Mouse (Mus musculus) midbrain, embryonic 10.5 days (tissue): ENCODE measurements around the gene A26c2. TPM values are rescaled to one million over a fixed set of nuclear protein-coding genes. Genes with fewer than 3 reads are reported as not detected.

ENCODE experiments used
- DNase-seq: peaks from one replicate; pipeline ENCODE4 v3.0.0-alpha.2; 2017; ENCODE audit warnings: low spot score
- H3K27ac ChIP-seq: fragments of 300-500 bp; sonication (generic); replicated peaks from 2 replicates; pipeline ENCODE4 v1.5.1; 2016; ENCODE audit warnings: mild to moderate bottlenecking
- H3K27me3 ChIP-seq: fragments of 300-500 bp; sonication (generic); 2 replicates; pipeline ENCODE4 v1.6.1; 2016; ENCODE audit warnings: low read depth, mild to moderate bottlenecking; ENCODE audit not compliant: poor library complexity, severe bottlenecking
- H3K36me3 ChIP-seq: fragments of 300-500 bp; sonication (generic); 2 replicates; pipeline ENCODE4 v1.6.1; 2016; ENCODE audit warnings: mild to moderate bottlenecking, moderate library complexity
- H3K4me1 ChIP-seq: fragments of 300-500 bp; sonication (generic); 2 replicates; pipeline ENCODE4 v1.6.1; 2016
- H3K4me3 ChIP-seq: fragments of 300-500 bp; sonication (generic); 2 replicates; pipeline ENCODE4 v1.5.1; 2016; ENCODE audit warnings: mild to moderate bottlenecking, moderate library complexity
- H3K9me3 ChIP-seq: fragments of 300-500 bp; sonication (generic); replicated peaks from 2 replicates; pipeline ENCODE4 v1.6.1; 2016; ENCODE audit warnings: mild to moderate bottlenecking
- WGBS: fragments of 180-500 bp; shearing (Covaris S2); methylation state at CpG from one replicate; pipeline ENCODE4 v1.1.7; 2016; 5-methylcytosine and 5-hydroxymethylcytosine counted together
- polyA plus RNA-seq: library from polyadenylated mRNA; unstranded; fragments of >200 nt; fragmentation: Nextera tagmentation; extraction: Ambion mirVana; gene quantifications from 2 replicates; pipeline ENCODE4 v1.2.1, GENCODE M21; 2016

A26c2 gene
- not detected in 2 replicates for polyA plus RNA-seq

DNA sequence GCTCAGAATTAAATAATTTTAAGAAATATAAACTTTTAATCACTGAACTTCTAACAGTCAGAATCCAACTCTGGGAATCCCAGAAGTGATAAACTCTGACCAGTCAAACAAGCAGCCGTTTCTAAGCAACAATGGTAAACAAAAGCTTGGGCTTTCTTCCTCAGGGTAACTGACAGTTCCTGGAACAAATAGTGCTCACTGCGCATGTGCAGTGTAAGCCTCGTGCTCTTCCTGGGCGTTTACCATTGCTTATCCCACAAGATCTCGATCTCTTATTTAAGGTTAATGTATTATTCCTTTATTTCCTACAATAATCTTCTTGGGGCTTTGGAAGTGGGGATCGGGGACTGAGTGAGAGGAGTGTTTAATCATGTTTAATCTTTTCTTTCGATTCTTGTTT is at the start of gene A26c2:
Gene A26c2, minus strand, starts transcription at position 101 of the 400 bp plus-strand sequence.
- no peak for DNase-seq
- H3K4me1 ChIP-seq, result no peaks in the 10 kb centered on the region
- no peaks in the 10 kb centered on the region for H3K36me3 ChIP-seq
- H3K9me3 ChIP-seq, result peaks cover 31% of the 10 kb centered on the region; the same call in 1 of the 2 replicates
- no peaks in the 10 kb centered on the region for H3K27me3 ChIP-seq
- H3K4me3 ChIP-seq, result no peak within 1 kb of the TSS
- H3K27ac ChIP-seq, result no peak within 1 kb of the TSS
- WGBS, result 81% methylated on average over 7 of the region's 7 CpGs

- H3K27ac ChIP-seq, result no peak overlapping the region
- H3K4me3 ChIP-seq, result no peak overlapping the region
- H3K4me1 ChIP-seq, result no peaks in the 10 kb centered on the region
- H3K36me3 ChIP-seq, result no peaks in the 10 kb centered on the region
- no peaks in the 10 kb centered on the region for H3K27me3 ChIP-seq
- H3K9me3 ChIP-seq, result peaks cover 23% of the 10 kb centered on the region
- no peak for DNase-seq
Observed at GRCm38 (mm10) chr7:62851471-62851870, 28.0 kb upstream of the A26c2 start.
